Mouse (Mus musculus): ENCODE results near the gene Fyb.
"Not testable (repeated sequence)": the region's sequence is repeated elsewhere in the genome, so short reads cannot be mapped to it uniquely, and the experiment has no call there.

The Fyb gene

DNA sequence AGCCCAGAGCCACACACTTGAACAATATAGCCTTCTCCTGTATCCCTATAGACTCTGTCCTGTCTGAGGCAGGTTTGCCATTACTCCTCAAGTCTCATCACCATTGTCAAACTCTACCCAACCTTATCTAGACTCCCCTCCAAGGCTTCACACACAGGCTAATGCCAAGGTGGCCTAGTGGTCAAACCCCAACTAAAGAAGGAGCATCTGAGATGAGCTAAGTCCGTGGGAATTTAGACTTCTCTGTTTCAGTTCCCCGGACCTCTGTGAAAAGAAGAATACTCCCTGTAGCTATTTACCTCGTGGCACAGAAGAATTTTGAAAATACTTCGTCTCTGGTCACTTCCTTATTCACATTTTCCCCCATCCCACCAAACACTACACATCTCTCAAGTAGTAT lies 39.5 kb downstream of the Fyb start:
- no peak for DNase-seq (ENCODE audit: low spot score)

DNA sequence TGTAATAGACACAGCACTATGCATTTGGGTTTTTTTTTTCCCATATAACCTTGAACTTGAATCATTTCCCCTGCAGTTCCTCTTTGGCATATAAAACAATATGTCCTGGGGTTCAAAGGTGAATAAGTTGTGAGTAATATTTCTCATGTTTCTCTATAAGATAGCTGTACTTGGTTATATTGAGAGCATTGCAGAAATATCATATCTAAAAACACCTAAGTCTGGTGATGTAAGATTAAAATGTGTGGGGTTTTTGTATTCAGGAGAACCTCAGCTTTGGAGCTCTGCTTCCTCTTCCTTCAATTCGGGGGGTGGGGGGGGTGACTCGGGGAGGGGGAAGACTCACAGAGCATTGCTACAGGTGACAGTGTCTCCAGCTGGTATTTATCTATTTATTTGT lies 40.0 kb downstream of the Fyb start:
- no peak for DNase-seq (ENCODE audit: low spot score)

DNA sequence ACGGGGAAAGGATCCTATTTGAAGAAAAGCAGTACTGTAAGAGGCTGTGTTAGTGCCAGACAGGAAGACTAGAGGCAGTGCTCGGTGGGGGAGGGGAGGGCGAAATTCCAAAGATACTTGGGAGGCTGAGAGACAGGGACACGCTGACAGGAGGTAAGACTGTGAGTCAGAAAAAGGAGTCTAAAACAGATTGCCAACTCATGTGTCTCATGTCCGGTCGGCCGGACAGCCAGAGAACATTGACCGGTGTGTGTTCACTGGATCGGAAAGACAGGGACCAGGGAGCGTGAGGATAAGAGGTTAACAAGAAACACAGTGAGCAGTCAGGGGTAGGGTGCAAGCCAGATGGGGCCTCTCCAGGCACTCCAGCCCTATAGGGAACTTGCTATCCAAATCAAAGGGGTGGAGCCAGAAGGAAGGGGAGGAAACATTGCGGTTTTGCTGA lies 42.3 kb downstream of the Fyb start:
- peak; percentile 79 for DNase-seq (ENCODE audit: low spot score)

DNA sequence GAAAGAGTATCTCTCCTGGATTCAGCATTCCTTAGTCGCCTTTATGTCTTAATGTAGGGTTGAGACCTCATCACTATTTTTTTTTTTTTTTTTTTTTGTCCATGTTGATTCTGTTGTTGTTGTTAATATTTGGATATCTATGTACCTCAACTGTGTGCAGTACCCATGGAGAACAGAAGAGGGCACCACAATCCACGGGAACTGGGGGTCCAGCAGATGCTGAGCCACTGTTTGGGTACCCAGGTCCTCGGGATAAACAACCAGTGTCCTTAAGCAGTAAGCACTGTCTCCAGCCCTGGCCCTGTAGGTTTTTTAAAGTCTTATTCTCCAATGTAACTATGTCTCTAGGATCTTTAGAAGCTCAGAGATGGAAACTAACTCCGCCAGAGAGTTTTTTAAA lies 43.2 kb downstream of the Fyb start:
- DNase-seq (ENCODE audit: low spot score): no peak

DNA sequence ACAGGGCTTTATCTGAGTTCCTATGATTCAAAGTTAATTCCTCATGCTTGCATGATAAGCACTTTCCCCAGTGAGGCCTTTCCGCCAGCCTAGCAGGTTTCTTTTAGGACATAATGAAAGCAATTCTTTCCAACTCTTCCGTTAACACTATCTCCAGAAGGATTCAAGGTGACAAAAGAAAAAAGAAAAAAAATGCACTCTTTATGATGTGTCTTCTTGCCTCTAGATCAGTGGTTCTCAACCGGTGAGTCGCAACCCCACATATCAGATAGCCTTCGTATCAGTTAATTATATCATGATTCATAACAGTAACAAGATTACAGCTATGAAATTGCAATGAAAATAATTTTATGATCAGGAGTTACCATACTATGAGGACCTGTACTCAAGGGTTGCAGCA lies 45.3 kb downstream of the Fyb start:
- no peak for DNase-seq (ENCODE audit: low spot score)

DNA sequence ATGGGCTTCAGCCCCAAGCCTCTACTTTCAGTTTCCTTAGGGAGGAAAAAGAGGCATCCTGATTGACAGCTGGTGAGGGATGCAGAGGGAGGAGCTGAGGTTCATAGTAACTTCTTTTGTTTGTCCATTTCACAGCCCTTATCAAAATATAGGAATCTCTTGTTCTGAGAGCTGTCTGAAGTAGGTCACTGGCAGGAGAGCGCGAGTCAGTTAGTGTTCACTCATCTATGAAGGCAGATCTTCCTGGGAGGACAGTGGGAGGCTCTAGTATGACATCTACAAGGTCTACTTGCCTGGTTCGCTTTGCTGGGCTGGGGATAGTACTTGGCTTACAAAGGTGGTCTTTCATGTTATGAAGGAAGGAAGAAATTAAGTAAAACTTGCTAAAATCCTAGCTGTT lies 46.0 kb downstream of the Fyb start:
- no peak for DNase-seq (ENCODE audit: low spot score)

DNA sequence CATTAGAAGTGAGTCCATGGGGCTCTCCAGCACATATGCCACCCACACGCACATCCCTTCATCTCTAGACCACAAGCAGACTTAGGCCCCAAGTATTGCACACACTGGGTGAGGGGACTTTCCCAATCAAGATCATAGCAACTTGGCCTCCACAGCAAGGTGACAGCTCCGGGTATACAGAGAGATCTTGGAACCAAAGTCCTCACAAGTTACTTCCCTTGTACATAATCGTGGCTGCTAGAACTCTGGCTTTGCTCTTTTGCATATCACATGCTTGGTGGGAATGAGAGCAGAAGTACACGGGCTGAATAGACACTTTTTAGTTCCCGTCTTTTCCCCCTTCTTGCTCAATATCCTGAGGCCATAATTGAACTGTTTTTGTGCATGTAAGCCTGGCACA lies 46.4 kb downstream of the Fyb start:
- DNase-seq (ENCODE audit: low spot score): no peak

DNA sequence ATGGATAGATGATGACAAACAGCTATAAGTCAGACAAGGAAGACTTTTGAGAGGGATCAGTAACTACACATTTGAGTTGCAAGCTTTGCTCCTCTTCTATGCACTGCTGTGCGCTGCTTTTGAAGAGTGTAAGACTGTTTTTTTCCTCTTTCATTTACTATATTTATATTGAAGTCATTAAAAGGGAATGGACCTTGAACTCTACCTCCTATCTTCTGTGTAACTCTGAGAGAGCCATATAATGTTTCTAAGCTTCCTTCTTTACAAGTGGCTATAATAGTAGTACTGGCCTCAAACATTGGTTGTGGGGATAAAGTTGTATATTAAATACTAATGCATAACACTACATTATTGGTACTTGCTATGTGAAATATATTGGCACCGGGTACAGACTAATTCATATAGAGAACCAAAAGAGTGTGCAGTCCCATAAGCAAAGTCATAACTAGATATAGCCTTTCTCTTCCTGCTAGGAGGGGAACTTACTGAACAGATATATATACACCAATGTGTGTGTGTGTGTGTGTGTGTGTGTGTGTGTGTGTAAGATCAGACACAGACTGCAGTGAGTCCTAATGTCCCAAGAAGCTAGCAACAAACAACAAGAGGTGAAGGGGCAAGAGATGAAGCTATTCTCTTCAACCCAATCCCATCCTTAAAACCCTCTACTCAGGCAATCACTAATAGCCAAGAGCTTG lies 47.7 kb downstream of the Fyb start:
- DNase-seq (ENCODE audit: low spot score): no peak

DNA sequence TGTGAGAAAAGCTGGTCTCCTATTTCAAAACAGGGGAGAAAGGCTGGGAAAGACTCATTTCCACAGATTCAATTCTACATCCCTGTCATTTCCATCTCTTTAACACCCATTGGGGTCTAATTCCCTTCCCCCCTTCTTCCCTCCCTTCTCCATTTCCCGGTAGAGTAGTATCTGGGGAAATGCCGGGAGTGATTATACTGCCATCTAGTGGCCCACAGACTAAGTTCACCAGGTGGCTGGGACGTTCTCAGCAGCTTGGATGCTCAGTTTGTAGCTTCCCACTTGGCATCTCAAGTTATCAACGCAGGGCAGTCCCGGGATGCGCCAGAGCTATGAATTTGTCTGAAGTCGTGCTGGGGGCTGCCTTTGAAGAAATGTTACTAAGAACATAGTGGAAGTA lies 48.2 kb downstream of the Fyb start:
- DNase-seq (ENCODE audit: low spot score): peak; percentile 84

DNA sequence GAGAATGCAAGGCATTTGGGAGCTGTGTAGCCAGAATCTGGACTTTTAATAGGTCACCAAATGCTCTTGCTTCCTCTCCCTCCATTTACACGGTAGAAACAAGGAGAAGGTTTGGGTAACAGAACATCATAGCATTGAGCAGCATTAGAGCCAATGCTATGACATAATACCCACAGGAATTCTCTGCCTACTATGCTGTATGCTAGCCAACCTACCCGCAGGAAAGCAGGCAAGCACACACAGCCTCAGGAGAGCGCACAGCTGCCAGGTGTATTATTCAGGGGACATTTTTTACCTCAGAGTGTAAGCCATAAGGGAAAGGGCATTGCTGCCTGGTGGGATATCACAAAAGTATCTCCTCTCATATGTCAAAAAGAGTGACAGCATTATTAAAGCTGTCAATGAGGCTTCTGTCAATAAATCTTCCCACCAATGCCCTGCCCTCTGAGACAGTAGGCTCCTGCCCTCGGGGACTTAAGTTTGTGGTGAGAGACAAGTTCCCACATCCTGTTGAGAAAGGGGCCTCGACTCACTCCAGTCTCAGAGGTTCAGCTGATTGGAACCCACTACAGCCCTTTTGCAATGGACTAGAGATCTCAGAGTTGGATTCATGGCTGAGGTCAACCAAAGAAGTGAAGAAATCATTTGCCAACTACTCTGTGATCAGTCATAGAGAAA lies 51.8 kb downstream of the Fyb start:
- DNase-seq (ENCODE audit: low spot score): no peak

DNA sequence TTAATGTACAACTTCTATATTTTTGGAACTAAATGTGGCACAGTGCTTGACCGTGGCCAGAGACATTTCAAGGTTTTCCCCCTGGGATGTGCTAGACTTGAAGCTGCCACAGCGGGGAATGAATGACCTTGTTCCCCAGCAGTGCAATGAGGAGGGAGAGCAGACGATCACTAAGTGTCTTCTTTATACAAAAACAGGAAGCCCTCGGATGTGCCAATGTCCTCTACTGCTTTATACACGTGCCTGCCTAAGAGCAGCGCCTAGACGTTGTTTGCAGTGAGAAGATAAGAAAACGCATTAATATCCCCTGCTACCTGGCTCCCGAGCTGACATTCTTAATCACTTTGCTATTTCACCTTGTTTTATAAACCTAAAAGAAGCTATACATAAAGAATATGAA lies 55.3 kb downstream of the Fyb start:
- DNase-seq (ENCODE audit: low spot score): no peak

DNA sequence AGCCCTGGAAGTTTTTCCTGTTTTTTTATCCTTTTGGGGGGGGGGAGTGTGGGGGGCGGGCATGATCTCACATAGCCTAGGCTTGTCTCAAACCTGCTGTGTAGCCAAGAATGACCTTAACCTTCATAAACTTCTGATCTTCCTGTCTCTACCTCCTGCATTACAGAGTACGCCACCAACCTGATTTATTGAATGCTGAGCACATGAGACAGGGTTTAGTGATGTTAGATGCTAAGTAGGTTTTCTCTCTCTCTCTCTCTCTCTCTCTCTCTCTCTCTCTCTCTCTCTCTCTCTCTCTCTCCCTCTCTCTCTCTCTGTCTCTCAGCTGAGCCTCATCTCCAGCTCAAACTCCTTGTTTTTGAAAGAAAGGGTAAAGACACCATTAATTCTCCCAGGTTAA lies 56.0 kb downstream of the Fyb start:
- DNase-seq (ENCODE audit: low spot score): no peak

DNA sequence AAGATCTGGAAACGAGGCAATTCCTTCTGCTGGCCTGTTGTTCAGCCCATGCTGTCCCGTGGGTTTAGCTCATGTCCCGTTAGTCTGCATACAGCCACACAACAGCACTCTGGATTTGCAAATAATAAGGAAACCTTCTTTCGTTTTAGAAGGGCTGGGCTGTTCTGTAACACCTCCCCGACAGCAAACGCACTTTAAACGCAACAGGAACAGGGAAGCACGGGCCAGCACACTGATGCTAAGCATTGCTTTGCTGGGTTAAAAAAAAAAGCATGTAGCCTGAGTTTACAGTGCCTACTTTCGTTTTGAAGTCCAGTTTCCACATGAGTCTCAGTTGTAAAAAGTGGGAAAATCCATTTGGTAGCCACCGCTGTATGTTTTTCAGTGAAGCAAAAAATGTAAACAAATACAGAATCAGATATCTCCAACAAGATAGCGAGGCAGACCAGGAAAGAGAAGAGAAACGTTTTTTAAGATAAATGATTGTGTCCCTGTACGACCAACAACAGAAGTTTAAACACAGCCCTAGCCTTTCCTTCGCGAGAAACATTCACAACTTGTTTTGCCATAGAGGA lies 56.6 kb downstream of the Fyb start:
- DNase-seq (ENCODE audit: low spot score): no peak

DNA sequence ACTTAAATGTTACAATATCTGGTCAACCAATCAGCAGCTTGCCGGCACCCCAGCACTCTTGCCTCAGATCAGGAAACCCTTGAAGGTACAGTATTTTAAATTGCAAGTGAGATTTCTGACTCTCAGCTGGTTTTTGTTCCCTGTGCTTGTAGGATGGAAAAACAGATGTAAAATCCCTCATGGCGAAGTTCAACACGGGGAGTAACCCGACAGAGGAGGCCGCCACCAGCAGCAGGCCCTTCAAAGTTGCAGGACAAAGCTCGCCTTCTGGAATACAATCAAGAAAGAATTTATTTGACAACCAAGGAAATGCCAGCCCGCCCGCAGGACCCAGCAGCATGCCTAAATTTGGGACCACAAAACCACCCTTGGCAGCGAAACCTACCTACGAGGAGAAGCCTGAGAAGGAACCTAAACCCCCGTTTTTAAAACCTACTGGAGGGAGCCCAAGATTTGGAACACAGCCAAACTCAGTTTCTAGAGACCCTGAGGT lies 57.2 kb downstream of the Fyb start:
- no peak for DNase-seq (ENCODE audit: low spot score)

DNA sequence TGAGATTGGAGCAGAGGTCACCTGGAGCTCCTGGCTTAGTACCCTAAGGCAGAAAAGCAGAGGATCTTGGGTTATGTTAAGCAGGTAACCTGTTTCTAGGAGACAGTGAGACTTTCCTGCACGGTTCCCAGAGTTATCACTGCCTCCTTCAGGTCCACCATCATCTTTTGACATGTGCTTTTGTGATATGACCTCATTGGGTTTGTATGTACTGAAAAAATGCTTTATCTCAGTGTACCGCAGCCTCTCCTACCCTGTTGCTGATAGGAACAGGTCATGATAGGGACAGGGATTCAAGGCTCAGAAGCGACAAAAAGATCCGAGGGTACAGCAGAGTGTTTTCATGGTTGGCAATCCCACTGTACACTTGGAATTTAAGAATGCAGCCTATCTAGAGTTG lies 62.0 kb downstream of the Fyb start:
- no peak for DNase-seq (ENCODE audit: low spot score)

DNA sequence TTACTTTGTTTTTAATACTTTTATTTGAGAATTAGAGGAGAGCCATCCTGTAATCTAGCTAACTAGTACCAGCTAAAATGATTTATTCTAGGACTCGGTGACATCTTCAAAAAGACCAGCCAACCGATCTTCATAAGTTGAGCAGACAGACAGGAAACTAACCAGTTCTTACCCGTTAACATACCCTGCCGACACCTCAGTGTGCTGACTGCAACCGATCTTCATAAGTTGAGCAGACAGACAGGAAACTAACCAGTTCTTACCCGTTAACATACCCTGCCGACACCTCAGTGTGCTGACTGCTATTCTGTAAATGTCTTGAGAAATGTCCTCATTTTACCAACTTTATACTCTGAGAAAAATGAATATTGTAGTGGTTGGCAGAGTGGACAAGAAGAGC lies 63.7 kb downstream of the Fyb start:
- not testable (repeated sequence) for DNase-seq (ENCODE audit: low spot score)

DNA sequence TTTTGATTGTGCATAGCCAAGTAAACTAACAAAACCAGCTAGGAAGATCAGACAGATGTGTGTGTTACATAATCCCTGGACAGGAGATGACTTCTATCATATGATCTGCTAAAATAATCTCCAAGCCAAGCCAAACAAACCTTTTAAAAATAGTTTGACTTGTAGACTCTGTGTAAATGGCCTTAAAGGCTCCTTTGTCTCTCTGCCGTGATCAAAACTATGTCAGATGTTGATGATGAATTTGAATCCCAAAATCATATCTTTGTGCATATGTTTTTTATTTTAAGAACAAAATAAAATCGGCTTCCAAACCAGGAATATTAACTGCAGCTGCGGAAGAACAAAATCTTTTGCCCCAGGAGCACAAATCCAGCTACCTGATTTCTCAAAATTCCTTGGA lies 64.9 kb downstream of the Fyb start:
- no peak for DNase-seq (ENCODE audit: low spot score)

DNA sequence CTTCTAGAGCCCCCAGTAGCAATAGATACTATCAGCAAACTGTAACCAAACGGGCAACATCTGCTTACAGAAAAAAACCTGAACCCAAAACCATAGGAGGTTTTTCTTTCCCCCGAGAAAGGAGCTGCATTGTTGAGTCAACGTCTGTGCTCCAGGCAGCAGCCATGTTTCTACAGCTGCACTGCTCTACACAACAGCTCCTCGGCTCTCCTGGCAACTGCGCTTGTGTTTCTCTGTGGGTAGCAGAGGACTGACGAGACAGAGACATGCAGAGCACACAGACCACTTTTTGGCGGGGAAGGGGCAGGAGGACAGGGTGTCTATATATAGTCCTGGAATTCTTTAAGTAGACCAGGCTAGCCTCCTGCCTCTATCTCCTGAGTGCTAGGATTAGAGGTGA lies 65.5 kb downstream of the Fyb start:
- peak; percentile 18 for DNase-seq (ENCODE audit: low spot score)

DNA sequence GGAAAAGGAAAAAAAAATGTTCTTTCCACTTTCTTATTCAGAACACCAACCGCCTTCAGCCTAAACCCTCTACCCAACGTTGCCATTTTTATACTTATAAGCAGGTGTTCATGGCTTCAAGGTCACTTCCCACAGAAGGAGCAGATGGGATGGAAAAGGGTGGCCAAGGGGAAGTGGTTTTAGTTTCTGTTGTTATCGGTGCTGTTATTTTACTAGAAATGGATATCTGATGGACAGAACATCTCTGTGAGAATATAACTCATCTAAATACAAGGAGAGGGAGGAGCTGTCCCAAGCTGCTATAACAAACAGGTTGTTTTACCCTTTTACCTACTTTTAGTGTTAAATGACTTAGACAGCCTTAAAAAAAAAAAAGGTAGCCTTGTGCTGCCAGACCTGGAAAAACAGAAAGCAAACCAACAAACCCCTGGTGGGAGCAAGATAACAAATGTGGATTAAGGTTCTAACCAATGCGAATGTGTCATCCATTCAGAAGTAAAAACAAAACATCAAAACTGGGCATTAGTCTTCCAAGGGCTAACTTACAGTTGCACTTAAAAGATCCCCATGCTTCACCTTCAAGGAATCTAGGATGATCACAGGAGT lies 68.3 kb downstream of the Fyb start:
- no peak for DNase-seq (ENCODE audit: low spot score)

DNA sequence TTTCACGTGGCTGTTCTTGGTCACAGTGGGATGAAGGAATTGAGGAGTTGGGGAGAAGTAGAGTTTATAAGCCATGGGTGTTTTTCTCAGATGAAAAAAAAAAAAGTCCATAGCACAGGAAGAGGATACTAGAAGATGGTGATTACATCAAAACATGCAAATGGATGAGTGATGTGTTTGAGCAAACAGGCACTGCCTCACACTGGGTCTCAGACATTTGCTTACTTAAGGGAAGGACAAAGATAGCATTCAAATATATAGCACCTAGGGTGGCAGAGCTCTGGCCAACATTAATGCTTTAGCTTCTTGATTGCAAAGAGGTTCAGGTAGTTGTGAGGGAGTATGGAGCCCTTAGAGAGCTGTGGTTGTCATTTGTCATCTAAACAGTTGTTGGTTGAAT lies 68.9 kb downstream of the Fyb start:
- DNase-seq (ENCODE audit: low spot score): no peak

DNA sequence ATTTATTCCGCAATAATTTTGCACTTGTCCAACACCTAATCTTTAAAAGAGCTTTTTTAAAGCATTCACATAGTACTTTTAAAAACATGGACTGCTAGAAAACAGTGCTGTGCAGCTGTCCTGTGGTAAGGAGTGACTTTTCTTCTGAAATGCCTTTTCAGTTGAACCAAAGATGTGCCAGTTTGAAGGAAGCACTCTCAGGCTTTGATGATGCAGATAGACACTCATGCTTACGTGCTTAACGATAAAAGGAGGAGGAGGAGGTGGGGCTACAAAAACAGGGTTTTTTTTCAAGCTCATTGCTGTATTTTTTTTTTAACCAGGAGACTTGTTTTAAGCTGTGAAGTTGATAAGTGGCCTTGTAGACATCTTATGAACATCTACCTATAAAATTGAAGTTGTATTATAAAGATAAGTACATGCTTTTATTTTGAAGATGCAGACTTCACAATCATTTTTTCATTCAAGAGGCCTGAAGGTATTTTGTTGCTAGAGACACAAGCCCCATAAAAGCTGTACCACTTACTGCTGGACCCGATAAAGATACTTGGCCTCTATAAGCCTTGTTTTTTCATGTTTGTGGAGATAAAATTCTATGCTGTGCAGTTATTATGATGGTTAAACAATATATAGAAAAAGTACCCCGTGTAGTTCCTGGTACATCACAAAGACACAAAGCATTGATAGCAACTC lies 70.1 kb downstream of the Fyb start:
- DNase-seq (ENCODE audit: low spot score): no peak

DNA sequence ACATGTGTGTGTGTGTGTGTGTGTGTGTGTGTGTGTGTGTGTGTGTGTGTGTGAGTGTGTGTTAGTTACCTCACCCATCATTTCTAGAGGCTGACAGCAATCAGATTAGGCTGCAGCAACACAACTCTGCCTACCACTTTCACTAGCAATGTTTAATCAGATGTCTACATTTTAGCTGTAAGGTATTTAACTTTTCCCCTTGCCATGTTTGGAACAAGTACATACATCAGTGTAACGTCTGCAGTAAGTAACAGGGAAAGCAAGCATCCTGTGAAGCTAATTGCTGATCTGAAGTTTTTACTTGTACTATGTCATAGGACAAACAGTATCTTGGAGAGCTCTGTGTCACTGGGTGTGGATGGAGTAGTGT lies 70.6 kb downstream of the Fyb start:
- DNase-seq (ENCODE audit: low spot score): no peak

DNA sequence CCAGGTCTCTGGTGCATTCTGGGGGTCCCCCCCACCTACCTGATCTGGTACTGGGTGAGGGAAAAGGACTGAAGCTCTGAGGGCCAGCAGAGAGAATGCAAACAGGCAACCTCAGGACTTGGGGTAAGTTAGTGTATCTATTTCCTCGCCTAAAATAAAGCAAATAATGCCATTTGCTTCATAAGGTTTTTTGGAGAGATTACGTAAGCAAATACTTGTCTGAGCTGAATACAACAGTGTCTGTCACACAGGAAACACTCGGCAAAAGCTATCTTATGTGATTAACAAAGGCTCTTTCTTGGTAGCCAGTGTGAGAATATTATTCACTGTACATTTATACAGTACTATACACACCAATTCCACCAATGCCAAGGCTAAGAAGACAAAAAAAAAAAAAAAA lies 76.0 kb downstream of the Fyb start:
- DNase-seq (ENCODE audit: low spot score): no peak

All from embryo, embryonic 10.5 days (tissue).